Comparison of ENCODE assay signal across 22 mouse cellular contexts in genomic region chr5:91111019-91111418, GRCm38 (mm10). TPM values are rescaled to one million over a fixed set of nuclear protein-coding genes. Genes with fewer than 3 reads are reported as not detected.
DNase-seq lines count a peak whose midpoint lies in the region; ATAC-seq and TF ChIP-seq lines count a peak whose summit lies in the region.
"Had no signal": no experiment of that assay in that cellular context is flagged by ENCODE, and none has a peak within 500 bp of the region (broad histone marks: within the 10 kb centered on the region; RNA-seq: fewer than 3 reads in every experiment).

No protein-coding gene starts in this region.

- no peaks in the 10 kb centered on the region for H3K4me1 ChIP-seq in midbrain, postnatal 0 days (ENCODE audit: insufficient read depth, low read length)
- no peaks in the 10 kb centered on the region for H3K4me1 ChIP-seq in midbrain, embryonic 10.5 days
- H3K4me1 ChIP-seq in CH12.LX (ENCODE audit: control insufficient read depth in 1 of 2, insufficient read depth in 2 of 2): peaks cover 16 to 41% of the 10 kb centered on the region in 2 experiments
- no peaks in the 10 kb centered on the region for H3K4me1 ChIP-seq in liver, embryonic 11.5 days (replicated peaks; ENCODE audit: control insufficient read depth, insufficient read depth, low read length)
- H3K4me1 ChIP-seq: embryonic facial prominence, embryonic 15.5 days; limb, embryonic 15.5 days; lung, embryonic 15.5 days; neural tube, embryonic 15.5 days had no signal

- TF ChIP-seq CTCF in midbrain, postnatal 0 days (IDR thresholded peaks at IDR 0.05): no peak
- TF ChIP-seq CTCF in CH12.LX (conservative IDR thresholded peaks at IDR 0.05 in 1 of 2, IDR thresholded peaks at IDR 0.05 in 1 of 2; ENCODE audit: low read depth in 2 of 2, low read length in 2 of 2): no peak

- in situ Hi-C loops in CH12.LX (cut with MboI; ENCODE audit: low pct_ligation_motif_present, low pct_unique_long_range_greater_than_20kb, low sequenced_read_pairs): no loop called here

- dilution Hi-C loops in CH12.LX (cut with MboI; ENCODE audit: extremely low pct_ligation_motif_present, extremely low pct_unique_long_range_greater_than_20kb, low sequenced_read_pairs): no loop called here

- ATAC-seq in midbrain, postnatal 0 days (ENCODE audit: low FRiP score): no peak
- ATAC-seq in common myeloid progenitor, adult 5-6 weeks (replicated peaks; ENCODE audit: low read depth, poor library complexity, severe bottlenecking): 0 out of 2 replicates have a peak, but pooled peaks have one; percentile 22
- ATAC-seq in liver, embryonic 11.5 days (replicated peaks; ENCODE audit: low FRiP score): no peak
- ATAC-seq: inflammation-experienced regulatory T-cells, adult 6 months had no signal

- no peaks in the 10 kb centered on the region for H3K27me3 ChIP-seq in midbrain, postnatal 0 days (ENCODE audit: insufficient read depth, low read length)
- no peaks in the 10 kb centered on the region for H3K27me3 ChIP-seq in midbrain, embryonic 10.5 days (ENCODE audit: low read depth, poor library complexity, severe bottlenecking)
- H3K27me3 ChIP-seq in CH12.LX (replicated peaks): no peaks in the 10 kb centered on the region
- no peaks in the 10 kb centered on the region for H3K27me3 ChIP-seq in liver, embryonic 11.5 days (replicated peaks; ENCODE audit: control insufficient read depth, insufficient read depth, low read length)
- H3K27me3 ChIP-seq: embryonic facial prominence, embryonic 15.5 days; heart, embryonic 13.5 days; limb, embryonic 15.5 days; lung, embryonic 15.5 days; neural tube, embryonic 15.5 days had no signal

- WGBS in midbrain, postnatal 0 days: 83% methylated on average over 8 of the region's 8 CpGs
- WGBS in midbrain, embryonic 10.5 days: 91% methylated on average over 8 of the region's 8 CpGs
- WGBS in liver, embryonic 11.5 days: 89% methylated on average over 8 of the region's 8 CpGs

- H3K36me3 ChIP-seq in midbrain, postnatal 0 days (ENCODE audit: insufficient read depth, low read length): no peaks in the 10 kb centered on the region
- no peaks in the 10 kb centered on the region for H3K36me3 ChIP-seq in midbrain, embryonic 10.5 days
- no peaks in the 10 kb centered on the region for H3K36me3 ChIP-seq in CH12.LX (replicated peaks in 1 of 2; ENCODE audit: control insufficient read depth in 1 of 2, insufficient read depth in 1 of 2, low read length in 1 of 2)
- H3K36me3 ChIP-seq in liver, embryonic 11.5 days (ENCODE audit: control insufficient read depth, insufficient read depth, low read length): no peaks in the 10 kb centered on the region
- H3K36me3 ChIP-seq: embryonic facial prominence, embryonic 15.5 days; heart, embryonic 13.5 days; limb, embryonic 15.5 days; lung, embryonic 15.5 days; neural tube, embryonic 15.5 days had no signal

- no peak for TF ChIP-seq POLR2A in CH12.LX (IDR thresholded peaks at IDR 0.05; ENCODE audit: low read depth, low read length)

- H3K9ac ChIP-seq in midbrain, postnatal 0 days (replicated peaks; ENCODE audit: low read length, poor library complexity, severe bottlenecking): no peak overlapping the region
- no peak overlapping the region for H3K9ac ChIP-seq in CH12.LX (ENCODE audit: insufficient read depth, low read depth)
- no peak overlapping the region for H3K9ac ChIP-seq in liver, embryonic 11.5 days (ENCODE audit: low read depth, low read length)
- H3K9ac ChIP-seq: embryonic facial prominence, embryonic 15.5 days; heart, embryonic 13.5 days; limb, embryonic 15.5 days; lung, embryonic 15.5 days; neural tube, embryonic 15.5 days had no signal

- no peak overlapping the region for H3K4me3 ChIP-seq in midbrain, postnatal 0 days (ENCODE audit: low read depth, low read length)
- no peak overlapping the region for H3K4me3 ChIP-seq in midbrain, embryonic 10.5 days
- H3K4me3 ChIP-seq in CH12.LX (replicated peaks in 1 of 3; ENCODE audit: low read depth in 2 of 3, low read length in 2 of 3, poor library complexity in 1 of 3): no peak overlapping the region
- no peak overlapping the region for H3K4me3 ChIP-seq in liver, embryonic 11.5 days (ENCODE audit: low read depth, low read length)
- H3K4me3 ChIP-seq: embryonic facial prominence, embryonic 15.5 days; heart, embryonic 13.5 days; limb, embryonic 15.5 days; lung, embryonic 15.5 days; neural tube, embryonic 15.5 days had no signal

- TF ChIP-seq RAD21 in CH12.LX (IDR thresholded peaks at IDR 0.05; ENCODE audit: low read depth, low read length): no peak

- no peak overlapping the region for H3K4me2 ChIP-seq in midbrain, postnatal 0 days (ENCODE audit: low read depth, low read length, poor library complexity, severe bottlenecking)
- no peak overlapping the region for H3K4me2 ChIP-seq in CH12.LX (ENCODE audit: insufficient read depth, low read depth, poor library complexity, severe bottlenecking)
- no peak overlapping the region for H3K4me2 ChIP-seq in liver, embryonic 11.5 days
- H3K4me2 ChIP-seq: embryonic facial prominence, embryonic 15.5 days; heart, embryonic 13.5 days; limb, embryonic 15.5 days; lung, embryonic 15.5 days; neural tube, embryonic 15.5 days had no signal

- no peak overlapping the region for H3K27ac ChIP-seq in midbrain, postnatal 0 days (ENCODE audit: low read depth, low read length)
- no peak overlapping the region for H3K27ac ChIP-seq in midbrain, embryonic 10.5 days (replicated peaks)
- peak overlapping the region; percentile 20; the same call in 1 of the 2 replicates for H3K27ac ChIP-seq in CH12.LX (ENCODE audit: insufficient read depth, low read depth)
- no peak overlapping the region for H3K27ac ChIP-seq in liver, embryonic 11.5 days (ENCODE audit: low read depth, low read length)
- H3K27ac ChIP-seq: embryonic facial prominence, embryonic 15.5 days; heart, embryonic 13.5 days; limb, embryonic 15.5 days; lung, embryonic 15.5 days; neural tube, embryonic 15.5 days had no signal

- peak; percentile 33; the same call in 1 of the 2 replicates for TF ChIP-seq EP300 in CH12.LX (IDR thresholded peaks at IDR 0.05; ENCODE audit: low read length)

- H3K79me2 ChIP-seq in CH12.LX (replicated peaks; ENCODE audit: control insufficient read depth, extremely low read depth, insufficient read depth, poor library complexity, severe bottlenecking): no peaks in the 10 kb centered on the region

- H3K9me3 ChIP-seq in midbrain, postnatal 0 days (ENCODE audit: low read length): no peaks in the 10 kb centered on the region
- no peaks in the 10 kb centered on the region for H3K9me3 ChIP-seq in midbrain, embryonic 10.5 days (replicated peaks)
- H3K9me3 ChIP-seq in CH12.LX (replicated peaks; ENCODE audit: low read length): no peaks in the 10 kb centered on the region
- H3K9me3 ChIP-seq in liver, embryonic 11.5 days (ENCODE audit: control insufficient read depth, low read length): no peaks in the 10 kb centered on the region
- H3K9me3 ChIP-seq: embryonic facial prominence, embryonic 15.5 days; heart, embryonic 13.5 days; limb, embryonic 15.5 days; lung, embryonic 15.5 days; neural tube, embryonic 15.5 days had no signal

- DNase-seq in gastrocnemius, postnatal 10 days: peak; percentile 9
- DNase-seq in gastrocnemius, postnatal 25 days: no peak
- DNase-seq in midbrain, postnatal 0 days (ENCODE audit: low spot score): peak; percentile 7
- no peak for DNase-seq in midbrain, embryonic 10.5 days (ENCODE audit: low spot score)
- DNase-seq in CH12.LX (ENCODE audit: extremely low read depth): no peak
- DNase-seq in liver, embryonic 11.5 days (ENCODE audit: low spot score): no peak
- DNase-seq: cerebellum, adult 11 months; kidney, adult 9 months; thymus, postnatal 4 days had no signal

TF ChIP-seq in CH12.LX, 34 proteins besides CTCF, POLR2A, EP300 and RAD21 (continues in another document):
- no peak for TF ChIP-seq JUND (conservative IDR thresholded peaks at IDR 0.05; ENCODE audit: low read depth, low read length)
- TF ChIP-seq UBTF (IDR thresholded peaks at IDR 0.05; ENCODE audit: low read depth, low read length): no peak
- TF ChIP-seq GABPA (IDR thresholded peaks at IDR 0.05; ENCODE audit: insufficient replicate concordance, low read depth, low read length): no peak
- TF ChIP-seq JUN (IDR thresholded peaks at IDR 0.05; ENCODE audit: insufficient read depth, low read depth, low read length): no peak
- no peak for TF ChIP-seq IRF4 (IDR thresholded peaks at IDR 0.05; ENCODE audit: low read depth, low read length)
- TF ChIP-seq TCF12 (IDR thresholded peaks at IDR 0.05; ENCODE audit: low read depth, low read length): no peak
- no peak for TF ChIP-seq TBP (conservative IDR thresholded peaks at IDR 0.05; ENCODE audit: low read depth, low read length)
- TF ChIP-seq NELFE (IDR thresholded peaks at IDR 0.05; ENCODE audit: low read depth, low read length): no peak
- no peak for TF ChIP-seq MAX (IDR thresholded peaks at IDR 0.05; ENCODE audit: low read length)
- no peak for TF ChIP-seq SIN3A (IDR thresholded peaks at IDR 0.05; ENCODE audit: low read length)
- TF ChIP-seq ZNF384 (IDR thresholded peaks at IDR 0.05; ENCODE audit: low read depth, low read length): no peak
- no peak for TF ChIP-seq SMC3 (IDR thresholded peaks at IDR 0.05; ENCODE audit: low read depth, low read length)
- TF ChIP-seq ZMIZ1 (IDR thresholded peaks at IDR 0.05; ENCODE audit: low read depth, low read length): no peak

RNA-seq across cellular contexts. Expression of gene Areg, which starts 28.4 kb away (rescaled TPM):
- total RNA-seq in gastrocnemius, postnatal 10 days (2021): not detected
- not detected for total RNA-seq in gastrocnemius, postnatal 25 days (2021)
- 0.27 TPM in 1 of 2 replicates, not detected in the other for total RNA-seq in midbrain, postnatal 0 days (2014; rRNA removed)
- polyA plus RNA-seq in midbrain, postnatal 0 days (2015; fragmentation: Nextera tagmentation; extraction: Ambion mirVana): 0.21 and 0.40 TPM in 2 replicates
- polyA plus RNA-seq in midbrain, embryonic 10.5 days (2016; fragmentation: Nextera tagmentation; extraction: Ambion mirVana): 0.11 TPM in 1 of 2 replicates, not detected in the other
- not detected in 2 replicates for total RNA-seq in CH12.LX (2012; rRNA removed)
- not detected in 2 replicates for total RNA-seq in CH12.LX (2014; rRNA removed)
- polyA plus RNA-seq in CH12.LX (2012; ENCODE audit: insufficient read length, low read depth): not detected in 2 replicates
- total RNA-seq in common myeloid progenitor, adult 5-6 weeks (2017): not detected in 2 replicates
- not detected in 2 replicates for polyA plus RNA-seq in liver, embryonic 11.5 days (2014; fragmentation: Nextera tagmentation; extraction: Ambion mirVana)
- total RNA-seq: gastrocnemius, postnatal 4 days; hematopoietic stem cell, adult 5-6 weeks had no signal
- polyA plus RNA-seq: testis, adult 2 months had no signal

RNA-seq across cellular contexts. Expression of gene Ereg, which starts 36.6 kb away (rescaled TPM):
- under 1 TPM in 1 of 2 experiments, not detected in 1; 0.07 TPM for total RNA-seq in gastrocnemius, postnatal 10 days (2021)
- total RNA-seq in gastrocnemius, postnatal 25 days (2021): not detected
- total RNA-seq in midbrain, postnatal 0 days (2014; rRNA removed): not detected in 2 replicates
- polyA plus RNA-seq in midbrain, postnatal 0 days (2015; fragmentation: Nextera tagmentation; extraction: Ambion mirVana): not detected in 2 replicates
- not detected in 2 replicates for polyA plus RNA-seq in midbrain, embryonic 10.5 days (2016; fragmentation: Nextera tagmentation; extraction: Ambion mirVana)
- total RNA-seq in CH12.LX (2012; rRNA removed) (not detected in 2 replicates), CH12.LX (2014; rRNA removed) (not detected in 2 replicates)
- polyA plus RNA-seq in CH12.LX (2012; ENCODE audit: insufficient read length, low read depth): not detected in 2 replicates
- not detected in 2 replicates for total RNA-seq in common myeloid progenitor, adult 5-6 weeks (2017)
- polyA plus RNA-seq in liver, embryonic 11.5 days (2014; fragmentation: Nextera tagmentation; extraction: Ambion mirVana): 0.10 and 0.14 TPM in 2 replicates
- total RNA-seq: hematopoietic stem cell, adult 5-6 weeks; layer of hippocampus, adult 8-10 months; left cerebral cortex, postnatal 10 days; monocyte, adult 5-6 weeks had no signal
- polyA plus RNA-seq: inflammation-experienced regulatory T-cells, adult 6 months; neural tube, embryonic 15.5 days; testis, adult 2 months had no signal

Comparison
In these comparisons a context has a peak if more than half of its experiments do, and no peak if none do; other contexts are left out.
1. DNase-seq: peak in gastrocnemius, postnatal 10 days (single experiment) and midbrain, postnatal 0 days (single experiment); none in gastrocnemius, postnatal 25 days (single experiment), midbrain, embryonic 10.5 days (single experiment), CH12.LX (single experiment) and liver, embryonic 11.5 days (single experiment).